Mouse (Mus musculus): ENCODE measurements around the gene H2-Eb2.

DNA sequence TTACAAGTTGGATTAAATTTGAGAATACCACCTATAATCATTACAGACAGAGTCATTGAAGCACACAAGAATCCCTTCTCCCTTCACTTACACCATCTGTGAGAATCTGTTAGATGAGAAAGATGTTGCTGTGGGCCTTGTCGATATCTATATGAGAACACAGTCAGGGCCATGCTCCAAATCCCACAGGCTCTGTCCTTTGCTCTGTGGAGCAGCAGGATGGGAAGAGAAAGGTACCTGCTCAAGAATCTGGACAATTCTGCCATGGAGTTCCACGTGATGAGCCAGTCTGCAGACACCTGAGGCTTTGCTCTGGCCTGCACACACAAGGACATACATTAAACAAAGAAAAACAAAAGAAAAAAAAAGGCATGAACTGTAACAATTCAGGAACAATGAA lies 8.8 kb upstream of the H2-Eb2 start:
- TF ChIP-seq EP300 (IDR thresholded peaks at IDR 0.05; ENCODE audit: low read depth) (no peak), CTCF (IDR thresholded peaks at IDR 0.05; ENCODE audit: low read depth) (no peak)
